Mouse (Mus musculus) lung, postnatal 36 days (tissue): ENCODE measurements around the gene Cep104.

Experiments used
- DNase-seq: peaks from one replicate; pipeline ENCODE4 v3.0.0; 2022; ENCODE audit warnings: mixed read lengths

The Cep104 gene

GRCm38 (mm10) chr4:154005488-154005887 is 30.5 kb downstream of the Cep104 start:
- DNase-seq: no peak

GRCm38 (mm10) chr4:154006264-154006663 is 31.3 kb downstream of the Cep104 start:
- no peak for DNase-seq

- peak; percentile 82 for DNase-seq
These were observed 32.8 kb downstream of the Cep104 start for GRCm38 (mm10) chr4:154007759-154008158.

GRCm38 (mm10) chr4:154010907-154011645 is 36.1 kb downstream of the Cep104 start:
- DNase-seq: no peak

GRCm38 (mm10) chr4:154011646-154012089 is 36.7 kb downstream of the Cep104 start, which contains the start of gene Lrrc47:
TSS of gene Lrrc47 (plus strand) at chr4:154011731.
- DNase-seq: peak; percentile 86

- no peak for DNase-seq
These were observed 37.3 kb downstream of the Cep104 start for GRCm38 (mm10) chr4:154012132-154012882.

GRCm38 (mm10) chr4:154015476-154015875 is 40.5 kb downstream of the Cep104 start:
- DNase-seq: no peak

- DNase-seq: peak; percentile 81
These were observed 44.6 kb downstream of the Cep104 start for GRCm38 (mm10) chr4:154019571-154019970.

- DNase-seq: peak; percentile 43
These were observed 46.4 kb downstream of the Cep104 start for GRCm38 (mm10) chr4:154021432-154021831.

GRCm38 (mm10) chr4:154022407-154022806 is 47.4 kb downstream of the Cep104 start:
- DNase-seq: peak; percentile 91

GRCm38 (mm10) chr4:154022844-154023243 is 47.9 kb downstream of the Cep104 start:
- DNase-seq: no peak

GRCm38 (mm10) chr4:154023754-154024601 is 49.0 kb downstream of the Cep104 start:
- DNase-seq: no peak

- peak; percentile 35 for DNase-seq
These were observed 49.9 kb downstream of the Cep104 start for GRCm38 (mm10) chr4:154024729-154025521.

- peak; percentile 92 for DNase-seq
These were observed 50.8 kb downstream of the Cep104 start, which contains the start of gene Smim1 for GRCm38 (mm10) chr4:154025641-154026440. TSS of gene Smim1 (minus strand) at chr4:154026230.

GRCm38 (mm10) chr4:154026441-154026761 is 51.4 kb downstream of the Cep104 start:
- DNase-seq: no peak

- no peak for DNase-seq
These were observed 53.1 kb downstream of the Cep104 start for GRCm38 (mm10) chr4:154028066-154028465.

- DNase-seq: peak; percentile 48
These were observed 53.7 kb downstream of the Cep104 start for GRCm38 (mm10) chr4:154028646-154029045.

- no peak for DNase-seq
These were observed 62.1 kb downstream of the Cep104 start for GRCm38 (mm10) chr4:154037123-154037522.

- DNase-seq: no peak
These were observed 67.6 kb downstream of the Cep104 start, which contains the start of gene Ccdc27 for GRCm38 (mm10) chr4:154042577-154042976. TSS of gene Ccdc27 (minus strand) at chr4:154042677.

- DNase-seq: no peak
These were observed 70.8 kb downstream of the Cep104 start for GRCm38 (mm10) chr4:154045837-154046236.

GRCm38 (mm10) chr4:154051401-154051800 is 76.4 kb downstream of the Cep104 start:
- DNase-seq: no peak
